Mouse (Mus musculus): ENCODE data around the gene Pan2. TPM values are rescaled to one million over a fixed set of nuclear protein-coding genes. Genes with fewer than 3 reads are reported as not detected.

Gene Pan2
- total and polyA plus RNA-seq, 3 experiments: 10.6 to 18.5 (median 11.0) TPM

DNA sequence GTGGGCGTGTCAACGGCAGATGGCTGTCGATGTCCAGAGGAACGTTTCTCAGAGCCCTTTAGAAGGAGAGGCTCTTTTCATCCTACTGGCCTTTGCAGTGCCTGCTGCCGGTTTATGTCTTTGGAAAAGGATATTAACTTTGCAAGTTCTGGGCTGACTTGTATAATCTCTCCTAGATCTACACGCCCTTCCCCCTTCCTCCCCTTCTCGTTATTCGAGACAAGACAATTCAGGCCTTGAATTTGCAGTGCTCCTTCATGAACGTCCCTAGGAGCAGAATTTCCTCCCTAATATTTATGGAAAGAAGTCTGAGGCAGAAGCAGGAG lies 66.0 kb downstream of the Pan2 start:
- Histone ChIP-seq H3K4me1 (ENCODE audit: control insufficient read depth in 1 of 2, insufficient read depth in 2 of 2) (peaks cover 3 to 22% of the 10 kb centered on the region in 2 experiments; a peak in 3 of 4 replicates), H3K4me3 (replicated peaks in 1 of 3; ENCODE audit: low read depth in 2 of 3, low read length in 2 of 3, poor library complexity in 1 of 3) (peak overlapping the region; percentile 49 to 93 (median 68)), H3K27me3 (replicated peaks) (no peaks in the 10 kb centered on the region), H3K4me2 (ENCODE audit: insufficient read depth, low read depth, poor library complexity, severe bottlenecking) (peak overlapping the region; percentile 37), H3K9me3 (replicated peaks; ENCODE audit: low read length) (no peaks in the 10 kb centered on the region), H3K36me3 (replicated peaks in 1 of 2; ENCODE audit: control insufficient read depth in 1 of 2, insufficient read depth in 1 of 2, low read length in 1 of 2) (peaks cover 8 to 21% of the 10 kb centered on the region in 2 experiments), H3K79me2 (replicated peaks; ENCODE audit: control insufficient read depth, extremely low read depth, insufficient read depth, poor library complexity, severe bottlenecking) (no peaks in the 10 kb centered on the region), H3K27ac (ENCODE audit: insufficient read depth, low read depth) (peak overlapping the region; percentile 99), H3K9ac (ENCODE audit: insufficient read depth, low read depth) (peak overlapping the region; percentile 77)
- DNase-seq (ENCODE audit: extremely low read depth): no peak
- dilution Hi-C loops (cut with MboI; ENCODE audit: extremely low pct_ligation_motif_present, extremely low pct_unique_long_range_greater_than_20kb, low sequenced_read_pairs): no loop called here
- in situ Hi-C loops (cut with MboI; ENCODE audit: low pct_ligation_motif_present, low pct_unique_long_range_greater_than_20kb, low sequenced_read_pairs): no loop called here
- peak; percentile 84; the same call in 1 of the 2 replicates for TF ChIP-seq TBP (conservative IDR thresholded peaks at IDR 0.05; ENCODE audit: low read depth, low read length)
- no peak for TF ChIP-seq USF1 (IDR thresholded peaks at IDR 0.05; ENCODE audit: low read depth, low read length)

DNA sequence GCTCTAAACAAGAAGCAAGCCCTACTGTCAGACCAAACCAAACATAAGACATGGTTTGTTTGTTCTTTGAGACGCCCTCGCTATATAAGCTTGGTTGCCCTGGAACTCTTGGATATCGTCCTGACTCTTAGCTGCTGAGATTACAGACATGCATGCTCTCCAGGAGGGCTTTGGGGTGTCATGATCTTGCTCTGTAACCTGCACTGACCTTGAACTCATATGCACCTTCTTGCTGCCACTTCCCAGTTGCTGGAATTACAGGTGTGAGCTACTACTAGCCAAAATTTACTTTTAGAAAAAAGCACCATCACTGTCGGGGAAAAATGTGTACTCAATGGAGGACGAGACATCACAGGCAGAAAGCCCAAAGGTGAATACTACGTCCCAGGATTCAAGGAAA lies 66.5 kb downstream of the Pan2 start:
- Histone ChIP-seq H3K27ac (ENCODE audit: insufficient read depth, low read depth) (peak overlapping the region; percentile 99; the same call in 1 of the 2 replicates), H3K4me3 (replicated peaks in 1 of 3; ENCODE audit: low read depth in 2 of 3, low read length in 2 of 3, poor library complexity in 1 of 3) (peak overlapping the region in 2 of 3 experiments; percentile 49 to 68), H3K9me3 (replicated peaks; ENCODE audit: low read length) (no peaks in the 10 kb centered on the region), H3K27me3 (replicated peaks) (no peaks in the 10 kb centered on the region), H3K9ac (ENCODE audit: insufficient read depth, low read depth) (peak overlapping the region; percentile 77), H3K79me2 (replicated peaks; ENCODE audit: control insufficient read depth, extremely low read depth, insufficient read depth, poor library complexity, severe bottlenecking) (no peaks in the 10 kb centered on the region), H3K36me3 (replicated peaks in 1 of 2; ENCODE audit: control insufficient read depth in 1 of 2, insufficient read depth in 1 of 2, low read length in 1 of 2) (peaks cover 6 to 17% of the 10 kb centered on the region in 2 experiments), H3K4me1 (ENCODE audit: control insufficient read depth in 1 of 2, insufficient read depth in 2 of 2) (peaks cover 3 to 22% of the 10 kb centered on the region in 2 experiments; a peak in 3 of 4 replicates), H3K4me2 (ENCODE audit: insufficient read depth, low read depth, poor library complexity, severe bottlenecking) (peak overlapping the region; percentile 37)
- in situ Hi-C loops (cut with MboI; ENCODE audit: low pct_ligation_motif_present, low pct_unique_long_range_greater_than_20kb, low sequenced_read_pairs): no loop called here
- TF ChIP-seq NRF1 (IDR thresholded peaks at IDR 0.05; ENCODE audit: low read depth, low read length) (no peak), SIN3A (IDR thresholded peaks at IDR 0.05; ENCODE audit: low read length) (no peak), USF2 (conservative IDR thresholded peaks at IDR 0.05; ENCODE audit: low read depth, low read length) (no peak), TCF12 (IDR thresholded peaks at IDR 0.05; ENCODE audit: low read depth, low read length) (no peak), BHLHE40 (IDR thresholded peaks at IDR 0.05; ENCODE audit: low read depth, low read length) (no peak), SMC3 (IDR thresholded peaks at IDR 0.05; ENCODE audit: low read depth, low read length) (no peak), ZMIZ1 (IDR thresholded peaks at IDR 0.05; ENCODE audit: low read depth, low read length) (no peak), E2F4 (IDR thresholded peaks at IDR 0.05; ENCODE audit: insufficient replicate concordance, low read depth, low read length) (no peak), USF1 (IDR thresholded peaks at IDR 0.05; ENCODE audit: low read depth, low read length) (no peak), UBTF (IDR thresholded peaks at IDR 0.05; ENCODE audit: low read depth, low read length) (no peak), PAX5 (IDR thresholded peaks at IDR 0.05; ENCODE audit: low read length) (no peak), ZKSCAN1 (IDR thresholded peaks at IDR 0.05; ENCODE audit: borderline replicate concordance, low read depth, low read length) (no peak), EP300 (IDR thresholded peaks at IDR 0.05; ENCODE audit: low read length) (no peak), ZC3H11A (IDR thresholded peaks at IDR 0.05; ENCODE audit: low read depth, low read length) (no peak), GABPA (IDR thresholded peaks at IDR 0.05; ENCODE audit: insufficient replicate concordance, low read depth, low read length) (no peak), JUND (conservative IDR thresholded peaks at IDR 0.05; ENCODE audit: low read depth, low read length) (no peak)
- dilution Hi-C loops (cut with MboI; ENCODE audit: extremely low pct_ligation_motif_present, extremely low pct_unique_long_range_greater_than_20kb, low sequenced_read_pairs): no loop called here
- DNase-seq (ENCODE audit: extremely low read depth): no peak

Measured in CH12.LX (cell line).